Mouse (Mus musculus): ENCODE measurements around the gene Wfdc1. TPM values are rescaled to one million over a fixed set of nuclear protein-coding genes. Genes with fewer than 3 reads are reported as not detected.

Wfdc1 gene
- polyA plus RNA-seq, 1 experiment from 2014 or later = 2.6 TPM

DNA sequence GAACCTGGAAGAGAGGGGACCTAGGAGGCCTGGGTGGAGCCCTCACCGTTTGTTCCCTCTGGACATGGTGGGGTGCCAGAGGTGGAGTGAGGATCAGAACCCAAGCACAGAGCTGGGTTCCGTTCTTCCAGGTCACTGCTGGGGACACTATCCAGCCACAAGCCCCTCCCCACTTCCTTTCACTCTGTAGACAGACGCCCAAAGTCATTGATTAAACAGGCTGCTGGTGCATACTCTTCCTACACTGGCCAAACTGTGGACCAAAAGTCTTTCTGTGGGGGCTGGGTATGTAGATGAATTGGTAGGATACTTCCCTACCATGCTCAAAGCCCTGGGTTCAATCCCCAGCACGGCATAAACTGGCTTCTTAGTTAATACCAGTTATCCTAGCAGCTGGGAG is 25.8 kb downstream of the Wfdc1 start:
- 84% methylated on average over 4 of the region's 4 CpGs for WGBS
- Histone ChIP-seq H3K4me1 (no peaks in the 10 kb centered on the region), H3K36me3 (no peaks in the 10 kb centered on the region), H3K9ac (no peak overlapping the region), H3K4me2 (replicated peaks) (no peak overlapping the region), H3K27ac (replicated peaks) (no peak overlapping the region), H3K4me3 (replicated peaks) (no peak overlapping the region), H3K27me3 (no peaks in the 10 kb centered on the region), H3K9me3 (replicated peaks) (no peaks in the 10 kb centered on the region)
- no peak for ATAC-seq (ENCODE audit: insufficient number of reproducible peaks, low FRiP score, low TSS enrichment, low read depth)

DNA sequence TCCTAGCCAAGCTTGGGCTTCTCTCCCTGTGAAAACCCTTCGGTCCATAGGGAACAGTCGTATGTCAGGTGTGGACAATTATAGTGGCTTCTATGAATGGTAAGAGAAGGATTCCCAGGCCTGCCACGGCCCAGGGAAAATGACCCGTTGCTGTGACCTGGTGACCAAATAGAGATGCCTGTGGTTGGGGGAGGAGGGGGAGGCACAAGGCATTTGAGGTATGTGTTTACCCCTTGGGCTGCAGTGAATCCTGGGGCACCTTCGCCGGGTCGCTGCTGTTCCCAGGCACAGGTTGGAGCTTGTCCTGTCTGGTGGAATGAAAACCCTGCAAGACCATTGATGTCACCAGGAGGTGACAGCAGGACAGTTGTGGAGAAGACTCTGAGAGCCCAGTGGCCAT is 28.5 kb downstream of the Wfdc1 start:
- no peak for ATAC-seq (ENCODE audit: insufficient number of reproducible peaks, low FRiP score, low TSS enrichment, low read depth)
- 51% methylated on average over 7 of the region's 7 CpGs for WGBS

DNA sequence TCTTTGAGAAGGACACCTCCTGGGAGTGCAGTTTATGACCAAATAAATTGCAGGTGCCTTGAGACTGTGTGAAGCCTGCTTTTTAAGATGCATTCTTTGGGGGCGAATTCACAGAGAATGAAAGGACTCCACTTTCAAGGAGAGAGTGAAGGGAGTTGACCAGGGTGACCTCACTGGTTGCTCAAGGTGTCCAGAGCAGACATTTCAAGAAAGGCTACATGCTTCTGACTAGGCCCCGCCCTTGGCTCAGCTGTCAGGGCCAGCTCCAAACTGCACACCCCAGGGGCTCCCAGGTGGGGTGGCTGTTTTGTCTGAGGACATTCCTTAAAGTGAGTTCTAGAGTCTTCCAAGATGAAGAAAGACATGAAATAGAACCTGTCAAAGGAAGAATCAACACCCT is 31.0 kb downstream of the Wfdc1 start:
- Histone ChIP-seq H3K27me3 (peaks cover 39% of the 10 kb centered on the region), H3K9me3 (replicated peaks) (no peaks in the 10 kb centered on the region), H3K27ac (replicated peaks) (no peak overlapping the region), H3K4me2 (replicated peaks) (no peak overlapping the region), H3K9ac (no peak overlapping the region), H3K36me3 (no peaks in the 10 kb centered on the region), H3K4me3 (replicated peaks) (no peak overlapping the region), H3K4me1 (peaks cover 21% of the 10 kb centered on the region)
- WGBS = 77% methylated on average over 2 of the region's 2 CpGs
- no peak for ATAC-seq (ENCODE audit: insufficient number of reproducible peaks, low FRiP score, low TSS enrichment, low read depth)

More for the DNA sequence above, 28.5 kb downstream of the Wfdc1 start:
- peaks cover 14% of the 10 kb centered on the region; the same call in 1 of the 2 replicates for H3K4me1 ChIP-seq
- no peak overlapping the region for H3K4me3 ChIP-seq (replicated peaks)
- H3K9me3 ChIP-seq (replicated peaks) = no peaks in the 10 kb centered on the region
- H3K27ac ChIP-seq (replicated peaks) = no peak overlapping the region
- no peak overlapping the region for H3K9ac ChIP-seq
- H3K4me2 ChIP-seq (replicated peaks) = no peak overlapping the region
- peaks cover 19% of the 10 kb centered on the region for H3K27me3 ChIP-seq
- no peaks in the 10 kb centered on the region for H3K36me3 ChIP-seq

DNA sequence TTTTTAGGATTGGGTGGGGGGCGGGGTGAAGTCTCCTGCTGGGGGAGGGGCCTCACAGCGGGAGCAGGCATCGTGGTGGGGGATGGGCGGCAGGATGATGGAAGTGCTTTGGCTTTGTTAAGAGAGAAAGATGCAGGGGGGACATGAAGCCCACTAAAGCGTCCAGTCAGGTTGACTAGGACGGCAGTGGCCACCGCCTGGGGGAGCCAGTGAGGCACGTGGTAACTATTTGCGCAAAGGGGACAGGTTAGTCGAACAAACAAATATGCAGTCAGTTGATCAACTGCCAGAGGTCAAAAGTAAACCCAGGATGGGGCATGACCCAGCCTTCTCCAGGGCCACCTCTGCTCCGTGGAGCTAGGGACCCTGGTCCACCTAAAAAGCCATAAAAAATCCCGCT is 32.8 kb downstream of the Wfdc1 start:
- H3K27me3 ChIP-seq = peaks cover 46% of the 10 kb centered on the region
- H3K9me3 ChIP-seq (replicated peaks) = no peaks in the 10 kb centered on the region
- H3K9ac ChIP-seq = no peak overlapping the region
- WGBS = 3% methylated on average over 12 of the region's 12 CpGs
- H3K36me3 ChIP-seq = no peaks in the 10 kb centered on the region
- no peak for ATAC-seq (ENCODE audit: insufficient number of reproducible peaks, low FRiP score, low TSS enrichment, low read depth)
- no peak overlapping the region for H3K27ac ChIP-seq (replicated peaks)
- H3K4me1 ChIP-seq = peaks cover 24% of the 10 kb centered on the region
- H3K4me2 ChIP-seq (replicated peaks) = peak overlapping the region; percentile 47
- H3K4me3 ChIP-seq (replicated peaks) = peak overlapping the region; percentile 31

DNA sequence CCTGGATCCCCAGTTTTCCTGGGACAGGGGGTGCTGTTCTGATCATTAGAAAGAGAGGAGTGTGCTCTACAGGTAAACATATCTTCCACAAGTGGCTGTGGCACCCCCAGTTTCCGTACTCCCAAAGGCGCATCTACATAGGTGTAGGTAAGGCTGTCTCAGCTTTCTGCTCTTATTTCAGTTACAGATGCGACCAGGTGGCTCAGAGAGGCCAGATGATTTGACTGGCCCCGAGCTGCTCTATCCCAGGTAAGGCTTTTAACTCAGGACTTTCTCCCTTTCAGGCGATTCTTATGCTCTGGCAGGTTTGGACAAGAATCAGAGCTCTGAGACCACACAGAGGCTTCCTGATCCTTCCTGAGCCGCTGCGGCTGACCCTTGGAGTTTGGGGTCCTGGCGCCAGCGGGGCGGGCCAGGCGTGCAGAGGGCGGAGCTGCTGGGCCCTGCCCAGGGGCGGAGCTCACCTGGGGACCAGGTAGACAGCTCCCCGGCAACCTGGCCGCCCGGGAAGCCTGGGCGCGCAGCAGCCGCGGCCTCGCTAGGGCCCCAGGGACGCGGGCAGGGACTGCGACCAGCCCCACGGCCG is 33.5 kb downstream of the Wfdc1 start, which contains the start of gene Atp2c2:
Atp2c2 (plus strand) TSS at position 461 of the 586 bp plus-strand sequence.
- no peak for ATAC-seq (ENCODE audit: insufficient number of reproducible peaks, low FRiP score, low TSS enrichment, low read depth)
- WGBS = 2% methylated on average over 26 of the region's 26 CpGs
- Histone ChIP-seq H3K36me3 (no peaks in the 10 kb centered on the region), H3K4me3 (replicated peaks) (peak within 1 kb of the TSS; percentile 31), H3K27ac (replicated peaks) (no peak within 1 kb of the TSS), H3K27me3 (peaks cover 46% of the 10 kb centered on the region), H3K4me2 (replicated peaks) (peak within 1 kb of the TSS; percentile 47), H3K9me3 (replicated peaks) (no peaks in the 10 kb centered on the region), H3K4me1 (peaks cover 24% of the 10 kb centered on the region), H3K9ac (no peak within 1 kb of the TSS)

DNA sequence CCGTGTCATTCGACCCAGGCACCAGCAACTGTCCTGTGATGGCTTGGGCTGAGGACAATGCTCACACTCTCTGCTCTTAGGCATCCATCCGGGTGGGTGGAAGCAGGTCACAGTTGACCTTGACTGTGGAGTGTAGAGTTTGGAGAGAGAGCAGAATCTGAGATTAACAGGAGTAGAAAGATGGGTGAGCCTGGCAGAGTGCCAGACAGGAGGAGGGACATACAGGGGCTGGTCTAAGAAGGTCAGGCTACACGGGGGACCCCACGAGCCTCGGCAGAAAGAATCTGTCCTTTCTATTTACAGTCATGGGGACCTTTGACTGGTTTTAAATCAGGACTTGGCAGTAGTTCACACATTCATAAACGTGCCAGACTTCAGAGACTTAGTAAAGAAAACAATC is 36.8 kb downstream of the Wfdc1 start:
- Histone ChIP-seq H3K27me3 (peaks cover 44% of the 10 kb centered on the region), H3K4me3 (replicated peaks) (no peak overlapping the region), H3K9ac (no peak overlapping the region), H3K4me2 (replicated peaks) (no peak overlapping the region), H3K36me3 (no peaks in the 10 kb centered on the region), H3K27ac (replicated peaks) (no peak overlapping the region), H3K4me1 (peaks cover 22% of the 10 kb centered on the region), H3K9me3 (replicated peaks) (no peaks in the 10 kb centered on the region)
- ATAC-seq (ENCODE audit: insufficient number of reproducible peaks, low FRiP score, low TSS enrichment, low read depth) = no peak
- 53% methylated on average over 7 of the region's 7 CpGs for WGBS

DNA sequence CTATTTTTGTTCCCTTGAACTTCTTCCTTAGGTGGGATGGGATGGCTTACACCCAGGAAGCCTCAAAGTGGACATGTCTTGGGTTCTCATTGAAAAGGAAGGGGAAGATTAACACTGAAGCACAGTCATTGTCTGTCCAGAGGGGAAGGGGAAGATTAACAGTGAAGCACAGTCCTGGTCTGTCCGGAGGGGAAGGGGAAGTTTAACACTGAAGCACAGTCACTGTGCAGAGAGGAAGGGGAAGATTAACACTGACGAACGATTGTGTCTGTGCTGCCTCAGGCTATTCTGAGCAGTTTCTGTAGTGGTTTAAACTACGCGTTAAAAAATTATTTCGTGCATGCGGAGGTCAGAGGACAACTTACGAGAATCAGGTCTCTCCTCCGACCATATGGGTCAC is 41.0 kb downstream of the Wfdc1 start:
- peaks cover 11% of the 10 kb centered on the region for H3K4me1 ChIP-seq
- no peaks in the 10 kb centered on the region for H3K9me3 ChIP-seq (replicated peaks)
- H3K27me3 ChIP-seq = peaks cover 7% of the 10 kb centered on the region; the same call in 1 of the 2 replicates
- no peak overlapping the region for H3K27ac ChIP-seq (replicated peaks)
- no peak overlapping the region for H3K9ac ChIP-seq
- H3K36me3 ChIP-seq = no peaks in the 10 kb centered on the region
- no peak for ATAC-seq (ENCODE audit: insufficient number of reproducible peaks, low FRiP score, low TSS enrichment, low read depth)
- H3K4me2 ChIP-seq (replicated peaks) = no peak overlapping the region
- 75% methylated on average over 9 of the region's 9 CpGs for WGBS
- H3K4me3 ChIP-seq (replicated peaks) = no peak overlapping the region

DNA sequence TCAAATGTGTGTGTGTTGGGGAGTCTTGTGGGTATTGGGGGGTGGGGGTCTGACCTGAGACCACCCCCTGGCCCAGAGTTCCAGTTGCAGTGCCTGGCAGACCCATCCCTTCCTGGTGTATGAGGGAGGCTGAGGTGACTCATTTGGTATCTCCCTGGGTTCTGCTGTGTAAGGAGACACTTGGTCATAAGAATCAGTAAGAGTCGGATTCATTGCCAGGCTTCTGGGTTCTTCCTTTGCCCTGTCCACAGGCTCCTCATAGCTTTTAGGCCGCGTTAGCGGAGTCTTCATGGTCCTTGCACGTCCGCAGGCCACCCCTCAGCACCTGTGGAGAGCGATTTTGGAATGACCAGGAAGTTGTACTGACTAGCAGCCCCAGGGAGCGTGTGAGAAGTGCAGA is 42.3 kb downstream of the Wfdc1 start:
- Histone ChIP-seq H3K27ac (replicated peaks) (no peak overlapping the region; the same call in 1 of the 2 replicates), H3K9me3 (replicated peaks) (no peaks in the 10 kb centered on the region), H3K4me3 (replicated peaks) (no peak overlapping the region), H3K27me3 (no peaks in the 10 kb centered on the region), H3K4me2 (replicated peaks) (no peak overlapping the region), H3K4me1 (peaks cover 7% of the 10 kb centered on the region), H3K36me3 (no peaks in the 10 kb centered on the region), H3K9ac (no peak overlapping the region)
- WGBS = 87% methylated on average over 8 of the region's 8 CpGs
- ATAC-seq (ENCODE audit: insufficient number of reproducible peaks, low FRiP score, low TSS enrichment, low read depth) = 0 out of 2 replicates have a peak, but pooled peaks have one; percentile 12

DNA sequence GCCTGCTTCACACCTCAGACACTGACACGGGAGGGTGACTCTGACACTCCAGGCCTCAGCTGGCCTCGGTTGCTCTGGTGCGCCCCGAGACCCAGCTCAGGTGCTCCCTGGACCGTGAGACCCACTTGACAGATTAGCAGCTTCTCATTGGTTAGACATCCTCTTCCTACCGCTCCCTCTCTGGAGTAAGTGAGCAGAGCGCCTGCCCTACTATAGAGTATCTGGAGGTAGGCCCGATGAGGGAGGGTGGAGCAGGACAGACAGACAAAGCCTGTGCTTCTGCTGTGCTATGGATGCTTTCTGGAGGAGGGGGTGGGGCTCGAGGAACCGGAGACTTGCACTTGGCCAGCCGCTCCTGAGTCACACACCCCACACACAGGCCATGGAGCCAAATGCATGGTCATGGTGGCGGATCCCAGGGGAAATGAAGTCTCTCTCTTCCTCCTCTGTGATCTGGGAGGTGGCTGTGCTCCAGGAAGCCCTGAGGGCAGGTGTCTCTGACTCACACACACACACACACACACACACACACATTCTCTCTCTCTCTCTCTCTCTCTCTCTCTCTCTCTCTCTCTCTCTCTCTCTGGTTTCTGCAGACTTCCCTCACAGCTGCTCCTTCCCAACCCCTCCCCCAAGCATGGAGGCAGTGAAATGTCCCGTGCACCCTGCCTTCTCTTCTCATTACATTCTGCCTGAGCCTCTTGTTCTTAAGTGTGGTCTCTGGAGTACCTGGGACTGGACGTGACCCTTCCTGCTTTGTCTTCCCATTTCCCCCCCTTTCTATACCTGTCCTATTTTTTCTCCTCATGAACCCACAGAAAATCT is 42.9 kb downstream of the Wfdc1 start:
- H3K9me3 ChIP-seq (replicated peaks) = no peaks in the 10 kb centered on the region
- no peaks in the 10 kb centered on the region for H3K36me3 ChIP-seq
- no peak overlapping the region for H3K4me3 ChIP-seq (replicated peaks)
- H3K9ac ChIP-seq = no peak overlapping the region
- H3K27me3 ChIP-seq = no peaks in the 10 kb centered on the region
- peak; percentile 18; the same call in 1 of the 2 replicates for ATAC-seq (ENCODE audit: insufficient number of reproducible peaks, low FRiP score, low TSS enrichment, low read depth)
- H3K4me2 ChIP-seq (replicated peaks) = no peak overlapping the region
- peaks cover 7% of the 10 kb centered on the region for H3K4me1 ChIP-seq
- H3K27ac ChIP-seq (replicated peaks) = no peak overlapping the region; the same call in none of the 2 replicates
- WGBS = 52% methylated on average over 14 of the region's 14 CpGs

DNA sequence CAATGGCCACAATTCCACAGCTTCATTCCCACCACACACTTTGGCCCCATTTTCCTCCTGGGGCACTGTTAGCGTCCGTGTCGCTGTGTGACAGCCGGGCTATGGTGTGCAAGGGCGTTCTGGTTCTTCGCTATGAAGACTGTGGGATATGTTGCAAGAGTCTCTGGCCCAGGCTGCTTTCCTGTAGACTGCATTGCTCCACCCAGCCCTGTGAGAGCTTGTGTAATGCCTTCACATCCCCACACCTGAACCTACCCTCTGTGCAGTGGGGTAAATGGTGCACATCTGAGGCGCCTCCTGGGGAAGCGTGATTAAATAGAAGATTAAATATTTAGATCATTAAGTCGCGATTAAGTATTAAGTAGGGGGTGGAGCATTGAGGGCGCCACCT is 43.5 kb downstream of the Wfdc1 start:
- no peak; the same call in 1 of the 2 replicates for ATAC-seq (ENCODE audit: insufficient number of reproducible peaks, low FRiP score, low TSS enrichment, low read depth)
- Histone ChIP-seq H3K4me2 (replicated peaks) (no peak overlapping the region), H3K27ac (replicated peaks) (no peak overlapping the region; the same call in 1 of the 2 replicates), H3K36me3 (no peaks in the 10 kb centered on the region), H3K4me3 (replicated peaks) (no peak overlapping the region), H3K9ac (no peak overlapping the region), H3K9me3 (replicated peaks) (no peaks in the 10 kb centered on the region), H3K4me1 (peaks cover 7% of the 10 kb centered on the region), H3K27me3 (no peaks in the 10 kb centered on the region)
- 69% methylated on average over 11 of the region's 11 CpGs for WGBS

DNA sequence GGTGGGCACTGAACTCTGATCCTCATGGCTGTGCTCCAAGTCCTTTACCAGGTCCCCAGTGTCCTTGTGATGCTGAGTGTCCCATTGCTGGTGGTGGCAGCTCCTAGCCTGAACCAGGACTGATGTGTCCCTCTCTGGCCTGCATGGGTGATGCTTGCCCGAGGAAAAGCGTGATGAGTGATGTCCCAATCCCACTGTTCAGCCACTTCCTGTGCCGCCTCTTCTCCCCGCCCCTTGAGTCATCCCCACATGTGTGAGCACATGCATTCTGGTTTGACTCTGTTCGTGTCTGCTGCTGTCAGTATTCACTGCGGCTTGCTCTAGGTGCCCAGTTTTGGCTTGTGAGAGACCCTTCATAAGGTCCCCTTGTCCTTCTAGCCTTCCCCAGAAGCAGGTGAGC is 46.1 kb downstream of the Wfdc1 start:
- no peaks in the 10 kb centered on the region for H3K9me3 ChIP-seq (replicated peaks)
- peaks cover 14% of the 10 kb centered on the region for H3K4me1 ChIP-seq
- no peak overlapping the region for H3K4me3 ChIP-seq (replicated peaks)
- no peak overlapping the region for H3K27ac ChIP-seq (replicated peaks)
- H3K36me3 ChIP-seq = no peaks in the 10 kb centered on the region
- no peak for ATAC-seq (ENCODE audit: insufficient number of reproducible peaks, low FRiP score, low TSS enrichment, low read depth)
- H3K4me2 ChIP-seq (replicated peaks) = no peak overlapping the region
- no peak overlapping the region for H3K9ac ChIP-seq
- WGBS = 52% methylated on average over 6 of the region's 6 CpGs
- no peaks in the 10 kb centered on the region for H3K27me3 ChIP-seq
